Mouse (Mus musculus) neural tube, embryonic 13.5 days (tissue): ENCODE measurements at regions not wholly inside any gene's neighbourhood (a gene's known extent, or its start where the extent isn't known, plus 50 kb on each side); places are given as distances from the start of the nearest gene placed in this dataset.
A peak's percentile ranks its signal among the peaks of the same experiment; 100 is the strongest.

Experiments
- ATAC-seq: fragments of 200-750 bp; cut with Nextera tagmentation; 2 replicates; pipeline ENCODE4 v1.8.0; 2017; ENCODE audit warnings: low read depth, mild to moderate bottlenecking, moderate TSS enrichment, moderate library complexity
- H3K27ac ChIP-seq: fragments of 300-500 bp; sonication (generic); replicated peaks from 2 replicates; pipeline ENCODE4 v1.5.1; 2015; ENCODE audit warnings: moderate library complexity, mild to moderate bottlenecking, inconsistent platforms
- H3K27me3 ChIP-seq: fragments of 300-500 bp; sonication (generic); 2 replicates; pipeline ENCODE4 v1.6.1; 2015; ENCODE audit warnings: mild to moderate bottlenecking, inconsistent platforms
- H3K36me3 ChIP-seq: fragments of 300-500 bp; sonication (generic); 2 replicates; pipeline ENCODE4 v1.6.1; 2015; ENCODE audit warnings: mild to moderate bottlenecking, inconsistent platforms
- H3K4me1 ChIP-seq: fragments of 300-500 bp; sonication (generic); replicated peaks from 2 replicates; pipeline ENCODE4 v1.6.1; 2015; ENCODE audit warnings: inconsistent platforms
- H3K4me2 ChIP-seq: fragments of 300-500 bp; sonication (generic); 2 replicates; pipeline ENCODE4 v1.6.1; 2015; ENCODE audit warnings: inconsistent platforms, mild to moderate bottlenecking, moderate library complexity
- H3K4me3 ChIP-seq: fragments of 300-500 bp; sonication (generic); 2 replicates; pipeline ENCODE4 v1.5.1; 2015; ENCODE audit warnings: mild to moderate bottlenecking, inconsistent platforms
- H3K9ac ChIP-seq: fragments of 300-500 bp; sonication (generic); 2 replicates; pipeline ENCODE4 v1.6.1; 2015; ENCODE audit warnings: moderate library complexity, mild to moderate bottlenecking, inconsistent platforms
- H3K9me3 ChIP-seq: fragments of 300-500 bp; sonication (generic); 2 replicates; pipeline ENCODE4 v1.6.1; 2016; ENCODE audit warnings: inconsistent platforms
- WGBS: fragments of 180-500 bp; shearing (Covaris S2); methylation state at CpG from one replicate; pipeline ENCODE4 v1.1.7; 2015; 5-methylcytosine and 5-hydroxymethylcytosine counted together

DNA sequence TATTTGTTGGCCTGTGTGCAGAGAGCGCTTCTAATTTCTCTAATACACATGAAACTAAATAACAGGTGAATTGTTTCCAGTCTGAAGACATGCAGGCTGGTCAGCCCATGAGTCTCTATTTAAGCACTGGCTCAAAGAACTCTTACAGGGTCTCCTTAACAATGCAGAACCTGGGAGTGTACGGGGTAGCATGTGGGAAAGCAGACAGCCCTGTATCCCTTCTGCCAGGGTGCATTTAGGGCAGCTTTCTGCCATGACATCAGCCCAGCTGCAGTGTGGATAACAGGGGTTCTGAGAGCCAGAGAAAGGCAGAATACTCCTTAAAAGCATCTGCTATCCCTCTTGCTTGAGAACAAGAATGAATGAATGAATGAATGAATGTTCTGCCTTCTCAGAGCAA lies 164.7 kb downstream of the Grb14 start:
- Histone ChIP-seq H3K4me1 (no peaks in the 10 kb centered on the region), H3K4me3 (no peak overlapping the region), H3K4me2 (no peak overlapping the region), H3K27me3 (no peaks in the 10 kb centered on the region), H3K36me3 (no peaks in the 10 kb centered on the region), H3K9me3 (no peaks in the 10 kb centered on the region), H3K9ac (no peak overlapping the region), H3K27ac (no peak overlapping the region)
- WGBS = 76% methylated on average over 2 of the region's 2 CpGs
- ATAC-seq = no peak

- WGBS = 17% methylated on average over 7 of the region's 7 CpGs
Measured at GRCm38 (mm10) chr2:64853918-64854317, 170.9 kb downstream of the Grb14 start.

DNA sequence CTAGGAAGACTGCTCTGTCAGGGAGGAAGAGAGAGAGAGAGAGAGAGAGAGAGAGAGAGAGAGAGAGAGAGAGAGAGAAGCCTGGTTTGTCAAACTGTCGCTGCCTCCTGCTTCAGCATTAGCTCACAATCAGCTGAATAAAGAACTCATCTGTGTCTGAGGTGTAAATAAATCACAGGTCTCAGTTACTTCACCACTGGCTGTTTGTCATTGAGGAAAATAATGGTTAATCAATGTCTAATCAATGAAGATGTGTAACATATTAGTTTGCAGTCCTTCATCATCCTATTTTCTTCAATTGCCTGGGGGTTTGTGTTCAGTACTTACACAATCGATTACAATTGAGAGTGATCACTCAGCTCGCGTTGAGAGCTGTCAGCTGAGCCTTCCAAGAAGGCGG lies 171.9 kb downstream of the Grb14 start:
- H3K4me3 ChIP-seq = no peak overlapping the region
- H3K9me3 ChIP-seq = no peaks in the 10 kb centered on the region
- 0 out of 2 replicates have a peak, but pooled peaks have one; percentile 27 for ATAC-seq
- H3K27me3 ChIP-seq = no peaks in the 10 kb centered on the region
- 21% methylated on average over 5 of the region's 5 CpGs for WGBS
- H3K4me1 ChIP-seq = peaks cover 16% of the 10 kb centered on the region; the same call in 1 of the 2 replicates
- H3K27ac ChIP-seq = no peak overlapping the region
- peak overlapping the region; percentile 29 for H3K4me2 ChIP-seq
- H3K36me3 ChIP-seq = no peaks in the 10 kb centered on the region
- no peak overlapping the region for H3K9ac ChIP-seq

More at GRCm38 (mm10) chr2:64853918-64854317, 170.9 kb downstream of the Grb14 start:
- H3K9ac ChIP-seq = no peak overlapping the region
- H3K9me3 ChIP-seq = no peaks in the 10 kb centered on the region
- no peak overlapping the region for H3K27ac ChIP-seq
- H3K4me2 ChIP-seq = peak overlapping the region; percentile 29
- H3K27me3 ChIP-seq = no peaks in the 10 kb centered on the region
- no peak for ATAC-seq
- H3K4me3 ChIP-seq = no peak overlapping the region
- H3K4me1 ChIP-seq = peaks cover 16% of the 10 kb centered on the region; the same call in 1 of the 2 replicates
- no peaks in the 10 kb centered on the region for H3K36me3 ChIP-seq

GRCm38 (mm10) chr2:64851096-64851495 lies 173.7 kb downstream of the Grb14 start:
- Histone ChIP-seq H3K9ac (no peak overlapping the region), H3K4me3 (no peak overlapping the region), H3K9me3 (no peaks in the 10 kb centered on the region), H3K27ac (no peak overlapping the region), H3K4me2 (no peak overlapping the region), H3K4me1 (peaks cover 16% of the 10 kb centered on the region; the same call in 1 of the 2 replicates), H3K36me3 (no peaks in the 10 kb centered on the region), H3K27me3 (no peaks in the 10 kb centered on the region)
- no peak for ATAC-seq
- 46% methylated on average over 4 of the region's 4 CpGs for WGBS

- H3K9ac ChIP-seq = no peak overlapping the region
- no peak overlapping the region for H3K4me3 ChIP-seq
- 95% methylated on average over 3 of the region's 3 CpGs for WGBS
- H3K27me3 ChIP-seq = no peaks in the 10 kb centered on the region
- no peaks in the 10 kb centered on the region for H3K9me3 ChIP-seq
- no peak overlapping the region for H3K27ac ChIP-seq
- no peaks in the 10 kb centered on the region for H3K36me3 ChIP-seq
- ATAC-seq = no peak
- H3K4me1 ChIP-seq = peaks cover 16% of the 10 kb centered on the region; the same call in 1 of the 2 replicates
- no peak overlapping the region for H3K4me2 ChIP-seq
Measured at GRCm38 (mm10) chr2:64850656-64851055, 174.1 kb downstream of the Grb14 start.

- ATAC-seq = no peak
- no peak overlapping the region for H3K4me3 ChIP-seq
- WGBS = 82% methylated on average over 9 of the region's 9 CpGs
Measured at GRCm38 (mm10) chr2:64824494-64824893, 200.3 kb downstream of the Grb14 start.

DNA sequence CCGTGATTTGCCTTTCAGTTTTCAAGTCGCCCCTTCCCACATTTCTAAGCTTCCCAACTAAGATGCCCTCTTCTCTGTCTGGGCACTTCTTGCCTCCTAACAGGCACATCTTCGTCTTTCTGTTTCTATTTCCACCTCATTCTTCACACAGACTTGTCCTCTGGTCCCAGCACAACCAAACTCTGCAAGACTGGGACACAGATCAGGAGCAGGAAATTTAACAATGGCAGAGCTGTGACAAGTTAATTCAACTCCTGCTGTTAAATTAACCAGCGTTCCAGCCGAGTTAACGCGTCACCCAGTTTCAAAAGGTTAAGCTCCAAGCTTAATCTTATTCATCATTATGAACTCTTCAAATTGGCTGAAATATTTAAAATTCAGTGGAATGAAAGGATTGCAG lies 200.9 kb downstream of the Grb14 start:
- no peak overlapping the region for H3K4me2 ChIP-seq
- H3K27me3 ChIP-seq = no peaks in the 10 kb centered on the region
- no peak overlapping the region for H3K27ac ChIP-seq
- no peaks in the 10 kb centered on the region for H3K36me3 ChIP-seq
- WGBS = 51% methylated on average over 7 of the region's 7 CpGs
- no peaks in the 10 kb centered on the region for H3K4me1 ChIP-seq
- H3K9me3 ChIP-seq = no peaks in the 10 kb centered on the region
- H3K4me3 ChIP-seq = no peak overlapping the region
- no peak overlapping the region for H3K9ac ChIP-seq
- no peak for ATAC-seq

More at GRCm38 (mm10) chr2:64824494-64824893, 200.3 kb downstream of the Grb14 start:
- H3K4me1 ChIP-seq = no peaks in the 10 kb centered on the region
- H3K27ac ChIP-seq = no peak overlapping the region
- H3K4me2 ChIP-seq = no peak overlapping the region
- no peaks in the 10 kb centered on the region for H3K36me3 ChIP-seq
- H3K9me3 ChIP-seq = no peaks in the 10 kb centered on the region
- H3K27me3 ChIP-seq = no peaks in the 10 kb centered on the region
- no peak overlapping the region for H3K9ac ChIP-seq

DNA sequence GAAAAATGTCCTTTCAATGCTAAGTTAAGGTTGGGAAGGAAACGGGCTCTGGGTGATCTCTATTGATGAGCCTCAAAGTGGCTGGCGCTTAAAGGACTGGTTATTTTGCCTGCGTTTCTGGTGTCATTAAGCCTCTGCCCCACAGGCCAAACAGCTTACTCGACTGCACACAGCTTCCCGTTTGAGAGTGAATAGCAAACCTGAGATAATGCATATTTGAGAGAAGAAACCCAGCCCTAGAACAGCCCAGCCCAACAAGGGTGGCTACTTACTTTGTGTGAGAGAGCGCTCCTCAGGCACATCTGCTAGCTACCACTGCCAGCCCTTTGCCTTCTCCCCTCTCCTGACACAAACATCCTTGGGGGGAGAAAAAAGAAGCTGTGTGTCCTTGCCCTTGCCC lies 201.7 kb downstream of the Grb14 start:
- WGBS = 61% methylated on average over 6 of the region's 6 CpGs
- Histone ChIP-seq H3K4me2 (no peak overlapping the region), H3K27ac (no peak overlapping the region), H3K4me1 (0 out of 2 replicates have a peak, but pooled peaks cover 2% of the 10 kb centered on the region), H3K4me3 (no peak overlapping the region), H3K36me3 (no peaks in the 10 kb centered on the region), H3K9me3 (no peaks in the 10 kb centered on the region), H3K9ac (no peak overlapping the region), H3K27me3 (no peaks in the 10 kb centered on the region)
- ATAC-seq = no peak

DNA sequence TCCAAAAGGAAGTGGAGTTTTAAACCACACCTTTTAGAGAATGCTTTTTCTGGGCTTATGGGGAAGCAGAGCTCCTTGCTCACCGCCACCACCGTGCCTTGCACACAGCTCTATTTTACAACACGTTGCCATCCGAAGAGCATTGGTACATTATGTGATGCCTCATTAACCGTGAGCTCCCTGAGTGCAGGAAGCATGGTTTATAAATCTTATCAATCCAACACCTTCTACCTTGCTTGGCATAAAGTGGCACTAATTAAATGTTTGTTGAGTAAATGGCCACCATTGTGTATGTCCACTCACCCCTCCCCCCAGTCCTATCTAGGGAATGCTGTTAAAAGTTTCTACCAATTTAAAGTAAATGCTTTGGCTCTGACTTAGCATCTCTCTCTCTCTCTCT lies 206.6 kb downstream of the Grb14 start:
- Histone ChIP-seq H3K9me3 (no peaks in the 10 kb centered on the region), H3K4me3 (no peak overlapping the region), H3K4me2 (no peak overlapping the region), H3K27me3 (no peaks in the 10 kb centered on the region), H3K27ac (no peak overlapping the region), H3K36me3 (no peaks in the 10 kb centered on the region), H3K4me1 (0 out of 2 replicates have a peak, but pooled peaks cover 3% of the 10 kb centered on the region), H3K9ac (no peak overlapping the region)
- 24% methylated on average over 5 of the region's 5 CpGs for WGBS
- no peak for ATAC-seq
